Mouse (Mus musculus) inflammation-experienced regulatory T-cells (primary cell): ENCODE results near the gene B4galt3. TPM values are rescaled to one million over a fixed set of nuclear protein-coding genes. Genes with fewer than 3 reads are reported as not detected.

Experiments used
- polyA plus RNA-seq, 2 experiments: library from polyadenylated mRNA; unstranded; fragments of 100-300 nt; shearing (Covaris generic); gene quantifications; one replicate each; pipeline ENCODE4 v1.2.1; 2017

The B4galt3 gene
- 10 to 100 TPM; 39.8 to 41.4 TPM for polyA plus RNA-seq

GRCm38 (mm10) chr1:171269848-171270572, at the start of gene B4galt3:
B4galt3 (plus strand) TSS chr1:171270328.

GRCm38 (mm10) chr1:171222238-171223155, 47.6 kb upstream of the B4galt3 start, which contains the start of gene Tomm40l:
Tomm40l (minus strand) TSS chr1:171222514.

GRCm38 (mm10) chr1:171224857-171225256, 45.3 kb upstream of the B4galt3 start, which contains the start of gene Apoa2:
Apoa2 (plus strand) TSS chr1:171225054.

GRCm38 (mm10) chr1:171234126-171234525, 36.0 kb upstream of the B4galt3 start, which contains the start of gene Fcer1g:
Fcer1g (minus strand) TSS chr1:171234365.

GRCm38 (mm10) chr1:171249913-171250600, 20.1 kb upstream of the B4galt3 start, which contains the start of gene Adamts4:
Adamts4 (plus strand) TSS chr1:171250421.

GRCm38 (mm10) chr1:171250680-171251593, 19.2 kb upstream of the B4galt3 start, which contains the start of gene Ndufs2:
Ndufs2 (minus strand) TSS chr1:171251388.

GRCm38 (mm10) chr1:171280916-171281527, 10.9 kb downstream of the B4galt3 start, which contains the start of gene Ppox:
Ppox (minus strand) TSS chr1:171281186.

GRCm38 (mm10) chr1:171287136-171288081, 17.3 kb downstream of the B4galt3 start, which contains the start of gene Usp21:
Usp21 (minus strand) TSS chr1:171287991.

GRCm38 (mm10) chr1:171294298-171295062, 24.4 kb downstream of the B4galt3 start, which contains the start of gene Ufc1:
Ufc1 (minus strand) TSS chr1:171295024.

Other genes starting within 250 kb of the B4galt3 start
- 1 to 10 TPM in 1 of 2 experiments, under 1 TPM in 1; 0.36 to 4.0 TPM for gene Fcgr3, start 205.4 kb upstream of the B4galt3 start, polyA plus RNA-seq
- gene Cfap126, start 156.4 kb upstream of the B4galt3 start, polyA plus RNA-seq, result 1 to 10 TPM in 1 of 2 experiments, not detected in 1; 3.6 TPM
- 100 to 1,000 TPM; 156 to 158 TPM for gene Sdhc, start 119.7 kb upstream of the B4galt3 start, polyA plus RNA-seq
- gene Mpz, start 119.6 kb upstream of the B4galt3 start, polyA plus RNA-seq, result under 1 TPM in 1 of 2 experiments, not detected in 1; 0.36 TPM
- gene Pcp4l1, start 74.1 kb upstream of the B4galt3 start, polyA plus RNA-seq, result under 1 TPM in 1 of 2 experiments, not detected in 1; 0.17 TPM
- gene Nr1i3, start 56.4 kb upstream of the B4galt3 start, polyA plus RNA-seq, result 1 to 10 TPM in 1 of 2 experiments, under 1 TPM in 1; 0.27 to 1.2 TPM
- 10 to 100 TPM; 29.9 to 43.7 TPM for gene Tomm40l, start 47.8 kb upstream of the B4galt3 start, polyA plus RNA-seq
- not detected for gene Apoa2, start 45.3 kb upstream of the B4galt3 start, polyA plus RNA-seq
- 10 to 100 TPM in 1 of 2 experiments, 1 to 10 TPM in 1; 3.4 to 15.4 TPM for gene Fcer1g, start 36.0 kb upstream of the B4galt3 start, polyA plus RNA-seq
- gene Adamts4, start 19.9 kb upstream of the B4galt3 start, polyA plus RNA-seq, result 1 to 10 TPM in 1 of 2 experiments, not detected in 1; 1.3 TPM
- gene Ndufs2, start 18.9 kb upstream of the B4galt3 start, polyA plus RNA-seq, result 100 to 1,000 TPM; 174 to 195 TPM
- 10 to 100 TPM; 63.5 to 98.8 TPM for gene Ppox, start 10.9 kb downstream of the B4galt3 start, polyA plus RNA-seq
- gene Usp21, start 17.7 kb downstream of the B4galt3 start, polyA plus RNA-seq, result 10 to 100 TPM; 58.7 to 64.2 TPM
- 10 to 100 TPM; 64.4 to 71.1 TPM for gene Ufc1, start 24.7 kb downstream of the B4galt3 start, polyA plus RNA-seq
- 10 to 100 TPM; 42.6 to 52.0 TPM for gene Dedd, start 58.8 kb downstream of the B4galt3 start, polyA plus RNA-seq
- 10 to 100 TPM; 42.0 to 43.2 TPM for gene Nit1, start 75.3 kb downstream of the B4galt3 start, polyA plus RNA-seq
- gene Pfdn2, start 75.3 kb downstream of the B4galt3 start, polyA plus RNA-seq, result 100 to 1,000 TPM in 1 of 2 experiments, 10 to 100 TPM in 1; 80.8 to 111 TPM
- not detected for gene Klhdc9, start 90.5 kb downstream of the B4galt3 start, polyA plus RNA-seq
- 1 to 10 TPM in 1 of 2 experiments, under 1 TPM in 1; 0.29 to 1.4 TPM for gene Nectin4, start 99.8 kb downstream of the B4galt3 start, polyA plus RNA-seq
- 100 to 1,000 TPM; 170 to 197 TPM for gene Arhgap30, start 118.6 kb downstream of the B4galt3 start, polyA plus RNA-seq
- 10 to 100 TPM; 72.9 to 77.0 TPM for gene Usf1, start 141.0 kb downstream of the B4galt3 start, polyA plus RNA-seq
- gene Tstd1, start 148.5 kb downstream of the B4galt3 start, polyA plus RNA-seq, result 1 to 10 TPM; 2.6 to 3.1 TPM
- gene F11r, start 167.2 kb downstream of the B4galt3 start, polyA plus RNA-seq, result 1 to 10 TPM in 1 of 2 experiments, not detected in 1; 1.8 TPM
- 10 to 100 TPM; 13.0 to 16.1 TPM for gene Alyref2, start 233.2 kb downstream of the B4galt3 start, polyA plus RNA-seq